Mouse (Mus musculus): ENCODE results near the gene 4931422A03Rik.
A peak's percentile ranks its signal among the peaks of the same experiment; 100 is the strongest.

4931422A03Rik gene

DNA sequence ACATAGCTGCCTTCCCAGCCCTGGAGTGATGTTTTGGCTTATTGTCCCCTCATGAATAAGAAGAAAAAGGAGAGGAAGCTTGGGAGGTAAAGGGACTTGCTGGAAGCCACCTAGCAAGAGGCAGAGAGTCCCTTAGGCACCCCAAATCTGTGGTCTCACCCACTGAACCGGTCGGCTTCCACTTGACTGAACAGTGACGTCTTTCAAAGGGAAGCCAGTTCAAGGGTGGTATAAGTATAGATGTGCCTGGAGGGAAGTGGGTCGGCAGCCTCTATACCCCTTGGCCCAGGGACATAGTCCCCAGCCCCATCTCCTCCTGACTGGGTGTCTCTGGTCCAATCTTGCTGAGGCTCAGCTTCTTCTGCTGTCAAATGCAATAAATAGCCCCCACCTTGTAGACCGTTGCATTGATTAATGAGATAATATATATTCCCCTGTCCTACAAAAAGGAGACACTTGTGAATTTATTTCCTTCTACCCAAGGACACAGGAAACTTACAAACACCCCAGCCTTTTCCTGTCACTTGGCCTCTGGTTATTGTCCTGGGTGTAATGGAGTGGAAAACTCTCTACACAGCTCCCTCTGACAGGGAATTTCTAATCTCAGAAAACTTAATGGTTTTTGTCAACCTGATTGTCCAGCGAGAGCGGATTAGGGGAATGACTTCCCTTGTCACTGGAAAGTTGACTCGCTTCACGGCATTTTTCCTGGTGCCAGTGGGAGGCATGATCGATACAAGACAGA, 92.3 kb downstream of the 4931422A03Rik start:
- DNase-seq (ENCODE audit: low spot score) = no peak

DNA sequence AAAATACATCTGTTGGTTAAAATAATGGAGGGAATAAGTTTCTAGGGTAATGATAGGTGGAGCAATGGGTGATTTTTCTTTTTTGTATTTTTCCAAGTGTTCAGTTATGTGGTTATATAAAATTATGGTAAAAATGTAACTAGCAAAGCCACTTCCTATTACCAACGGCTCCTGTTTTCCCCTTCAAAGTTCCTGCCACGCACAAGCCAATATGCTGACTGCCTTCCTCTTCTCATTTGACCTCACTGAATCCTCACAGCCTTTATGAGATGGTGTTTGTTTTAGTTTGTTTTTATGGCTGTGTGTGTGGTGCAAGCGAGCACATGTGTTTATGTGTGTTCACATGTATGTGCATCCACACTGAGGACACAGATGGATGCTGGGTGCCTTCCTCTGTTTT, 93.5 kb downstream of the 4931422A03Rik start:
- no peak for DNase-seq (ENCODE audit: low spot score)

DNA sequence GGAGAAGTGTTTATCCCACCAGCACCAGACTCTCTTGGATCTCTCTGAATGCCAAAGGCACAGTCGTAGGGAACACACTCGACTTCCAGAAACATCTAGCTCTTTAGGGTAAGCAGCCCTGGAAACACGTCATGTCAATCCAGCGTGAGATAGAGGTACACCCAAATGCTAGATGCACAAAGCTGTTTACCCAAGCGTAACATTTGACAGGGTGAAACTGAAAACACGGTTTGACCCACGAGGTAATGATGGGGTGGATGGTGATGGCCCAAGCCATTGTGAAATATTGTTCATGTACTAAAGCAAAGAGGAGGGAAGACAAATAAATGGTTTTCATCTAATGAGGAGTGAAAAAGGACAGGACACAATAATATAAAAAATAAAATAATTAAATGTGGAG, 93.9 kb downstream of the 4931422A03Rik start:
- no peak for DNase-seq (ENCODE audit: low spot score)

DNA sequence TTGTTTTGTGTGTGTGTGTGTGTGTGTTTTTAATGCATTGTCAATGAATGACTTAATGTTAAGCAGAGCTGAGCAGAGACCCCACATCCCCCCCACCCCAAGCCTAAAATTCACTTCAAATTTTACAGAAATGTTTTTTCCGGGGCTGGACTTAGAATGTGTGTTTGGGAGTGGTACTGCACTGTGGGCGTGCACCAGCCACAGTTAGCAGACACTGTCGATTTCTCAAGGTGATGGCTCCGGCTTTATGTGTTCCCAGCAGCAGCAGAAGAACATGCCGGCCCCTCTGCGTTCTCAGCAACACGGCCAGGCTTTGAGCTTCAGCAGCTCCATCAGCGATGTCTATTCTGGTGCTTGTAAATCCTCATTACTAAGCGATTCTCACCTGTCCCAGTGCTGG, 95.7 kb downstream of the 4931422A03Rik start:
- no peak for DNase-seq (ENCODE audit: low spot score)

DNA sequence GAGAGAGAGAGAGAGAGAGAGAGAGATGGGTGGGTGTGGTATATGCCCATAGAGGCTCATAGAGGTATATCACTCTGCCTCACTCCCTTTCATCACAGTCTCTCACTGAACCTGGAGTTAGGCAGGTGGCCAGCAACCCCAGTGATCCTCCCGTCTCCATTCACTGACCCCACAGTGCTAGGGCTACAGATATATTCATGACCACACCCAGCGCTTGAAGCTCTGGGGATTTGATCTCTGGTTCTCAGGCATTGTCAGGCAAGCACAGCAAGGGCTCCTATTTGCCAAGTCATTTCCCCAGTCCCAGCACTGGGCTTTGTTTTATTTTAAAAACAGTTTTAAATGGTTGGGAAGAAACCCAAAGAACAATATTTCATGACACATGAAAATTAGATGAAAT, 96.1 kb downstream of the 4931422A03Rik start:
- peak; percentile 16 for DNase-seq (ENCODE audit: low spot score)

DNA sequence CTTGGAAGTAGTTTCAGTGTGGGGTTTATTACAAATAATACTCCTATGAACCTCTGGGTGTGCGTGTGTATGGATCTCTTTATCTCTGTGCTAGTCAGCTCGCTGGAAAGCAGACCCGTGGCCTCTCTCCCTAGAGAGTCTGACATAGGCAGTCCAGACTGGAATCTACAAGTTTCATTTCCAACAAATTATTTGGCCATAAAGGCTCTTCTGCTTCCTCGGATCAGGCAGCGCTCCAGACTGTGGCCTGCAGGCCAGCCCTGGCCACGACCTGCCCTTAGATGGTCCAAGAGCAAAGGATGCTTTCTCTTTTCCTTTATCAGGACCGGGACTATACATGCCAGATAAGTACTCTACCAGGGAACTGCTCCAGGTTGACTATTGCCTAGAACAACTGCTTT, 96.7 kb downstream of the 4931422A03Rik start:
- peak; percentile 49 for DNase-seq (ENCODE audit: low spot score)

DNA sequence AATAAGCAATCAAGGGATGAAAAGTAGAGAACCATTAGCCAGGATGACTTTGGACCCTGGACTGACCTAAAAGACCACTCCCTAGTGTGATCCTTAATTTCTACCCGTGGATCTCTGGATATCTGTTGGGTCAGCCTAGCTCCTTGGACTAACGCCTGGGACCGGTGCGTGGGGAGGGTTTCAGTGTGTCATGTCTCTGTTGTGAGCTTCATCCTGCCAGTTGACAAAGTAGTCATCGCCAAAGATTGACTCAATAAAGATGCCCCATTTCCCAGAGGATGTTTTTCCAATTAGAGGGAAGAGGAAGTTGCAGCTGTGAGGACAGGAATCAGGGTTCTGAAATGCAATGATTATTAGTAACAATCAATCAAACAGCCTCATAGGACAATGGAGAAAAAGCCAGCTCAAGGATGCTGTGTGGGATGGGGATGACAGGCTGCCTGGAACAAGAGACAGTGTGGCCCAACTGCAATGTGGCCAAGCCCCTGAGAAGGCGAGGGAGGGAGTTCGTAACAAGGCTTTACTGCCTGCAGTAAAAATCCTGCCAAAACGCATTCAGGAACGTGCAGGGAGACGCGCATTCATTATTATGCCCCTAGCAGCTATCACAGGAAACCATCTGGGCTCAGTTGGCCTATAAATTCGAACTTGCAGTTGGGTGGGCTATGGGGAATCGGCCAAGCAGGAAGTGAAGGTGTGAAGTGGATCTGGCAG, 97.7 kb downstream of the 4931422A03Rik start:
- peak; percentile 8 for DNase-seq (ENCODE audit: low spot score)

DNA sequence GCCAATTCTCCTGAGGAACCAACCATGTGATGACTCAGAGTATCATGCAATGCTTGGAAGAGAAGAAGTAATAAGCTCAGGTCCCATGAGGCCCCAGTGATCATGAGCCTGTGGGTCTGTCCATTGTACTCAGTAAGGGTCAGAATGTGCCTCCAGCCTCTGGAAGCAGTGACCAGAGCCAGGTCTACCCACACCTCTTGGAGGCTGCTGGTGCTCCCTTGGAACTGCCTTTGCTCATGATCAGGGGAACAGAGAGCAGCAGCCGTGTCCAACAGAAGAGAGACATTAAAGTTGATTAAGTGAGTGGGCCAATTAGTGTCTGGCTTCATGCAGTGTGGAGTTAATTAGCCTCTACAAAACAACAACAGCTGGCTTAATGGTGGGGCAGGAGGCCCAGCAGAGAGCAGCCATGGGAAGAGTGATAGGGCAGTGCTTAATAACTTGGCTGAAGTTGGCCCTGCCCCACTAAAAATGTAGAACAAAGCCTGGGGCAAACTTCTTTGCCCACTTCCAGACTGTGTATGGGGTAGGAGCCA, 100.5 kb downstream of the 4931422A03Rik start:
- peak; percentile 6 for DNase-seq (ENCODE audit: low spot score)

DNA sequence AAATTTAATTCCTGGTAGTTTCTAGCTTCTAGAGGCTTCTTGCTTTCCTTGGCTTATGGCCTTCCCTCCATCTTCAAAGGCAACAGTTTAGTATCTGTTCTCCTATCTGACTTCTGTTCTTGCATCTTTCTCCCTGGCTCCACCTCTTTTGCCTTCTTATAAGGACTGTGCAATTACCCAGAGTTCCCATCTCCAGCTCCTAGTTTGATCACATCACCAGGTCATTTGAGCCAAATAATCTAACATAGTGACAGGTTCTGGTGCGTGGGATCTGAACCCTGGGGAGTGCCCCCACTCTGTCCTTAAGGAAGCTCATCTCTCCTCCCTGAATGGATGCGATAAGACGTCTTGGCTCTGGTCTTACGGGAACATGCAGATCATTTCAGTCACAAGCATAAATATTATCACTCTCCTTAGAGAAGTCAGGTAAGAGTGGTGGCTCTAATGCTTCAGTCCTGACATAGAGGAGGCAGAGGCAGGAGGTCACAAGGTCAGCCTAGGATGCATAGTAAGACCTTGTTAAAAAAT, 101.5 kb downstream of the 4931422A03Rik start:
- no peak for DNase-seq (ENCODE audit: low spot score)

DNA sequence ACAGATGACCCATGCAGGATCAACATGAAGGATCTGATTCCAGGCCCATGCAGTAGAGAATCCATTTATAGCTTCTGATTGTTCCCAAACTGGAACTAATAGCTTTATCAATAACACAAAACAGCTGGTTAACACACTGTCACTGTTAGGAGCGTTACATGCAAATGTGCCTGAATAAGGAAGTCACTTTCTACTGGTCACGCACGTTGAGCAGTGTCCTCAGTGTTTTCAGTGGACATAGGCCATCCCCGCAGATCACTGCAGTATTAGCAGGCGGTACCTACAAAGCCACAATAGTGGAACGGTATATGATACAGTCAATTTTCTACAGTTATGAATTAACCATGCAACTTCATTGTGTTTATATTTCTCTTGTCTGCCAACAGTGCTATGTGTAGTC, 108.7 kb downstream of the 4931422A03Rik start:
- no peak for DNase-seq (ENCODE audit: low spot score)

DNA sequence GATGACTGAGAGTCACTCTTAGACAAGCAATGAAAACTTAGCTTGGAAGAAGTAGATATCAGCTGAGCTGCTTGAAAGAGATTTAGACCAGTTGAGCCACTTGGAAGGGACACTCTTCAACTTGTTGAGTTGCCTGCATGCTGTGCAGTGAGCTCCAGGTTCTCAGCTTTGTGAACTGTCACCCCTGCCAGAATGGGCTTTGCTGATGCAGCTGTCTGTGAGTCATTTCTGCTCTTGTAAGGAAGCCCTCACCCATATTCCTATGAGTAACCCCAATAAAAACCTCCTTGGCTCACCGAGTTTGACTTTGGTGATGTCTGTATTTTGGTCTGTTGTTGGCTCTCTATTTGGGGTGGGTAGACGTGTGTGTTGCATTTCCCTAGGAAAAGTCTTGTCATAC, 109.8 kb downstream of the 4931422A03Rik start:
- no peak for DNase-seq (ENCODE audit: low spot score)

DNA sequence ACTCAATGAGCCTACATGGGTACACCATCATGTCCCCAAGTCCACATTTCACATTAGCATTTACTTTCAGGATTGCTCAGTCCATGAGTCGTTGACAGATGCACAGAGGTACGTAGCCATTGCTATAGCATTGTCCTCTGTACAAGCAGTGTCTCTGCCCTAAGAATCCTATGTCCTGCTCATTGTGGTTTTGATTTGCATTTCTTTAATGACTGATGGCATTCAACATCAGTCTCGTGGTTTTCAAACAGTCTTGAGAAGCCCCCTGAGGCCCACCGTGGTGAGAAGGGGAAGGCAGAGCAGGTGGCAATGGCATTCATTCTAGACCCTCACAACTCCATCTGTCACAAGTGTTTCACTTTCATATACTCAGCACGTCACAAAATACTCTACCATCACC, 110.8 kb downstream of the 4931422A03Rik start:
- no peak for DNase-seq (ENCODE audit: low spot score)

All from urinary bladder, postnatal 14 days (tissue).